16 mouse cellular contexts compared by ENCODE assay signal in the genomic region with DNA sequence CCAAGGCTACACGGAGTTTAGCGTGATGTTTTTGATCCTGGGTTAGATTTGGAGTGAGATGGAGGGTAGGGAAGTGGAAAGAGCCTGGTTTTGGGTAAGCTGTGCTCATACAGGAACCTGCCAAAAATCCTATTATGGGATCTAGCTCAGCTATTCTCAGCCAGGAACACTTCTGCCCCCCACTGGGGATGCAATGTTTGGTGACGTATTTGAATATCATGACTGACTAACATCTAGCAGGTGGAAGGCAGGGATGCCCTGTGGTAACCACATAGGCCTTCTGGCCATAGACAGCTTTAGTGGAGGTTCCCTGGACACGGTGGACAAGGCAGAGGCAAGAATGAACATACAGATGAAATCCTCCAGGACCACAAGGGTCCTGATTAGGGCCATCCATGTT. TPM values are rescaled to one million over a fixed set of nuclear protein-coding genes. Genes with fewer than 3 reads are reported as not detected.
DNase-seq lines count a peak whose midpoint lies in the region; TF ChIP-seq lines count a peak whose summit lies in the region.
"Had no signal": no experiment of that assay in that cellular context is flagged by ENCODE, and none has a peak within 500 bp of the region (broad histone marks: within the 10 kb centered on the region; RNA-seq: fewer than 3 reads in every experiment).

No protein-coding gene starts in this region.

- peaks cover 9% of the 10 kb centered on the region for H3K4me1 ChIP-seq in lung, adult 2 months (ENCODE audit: control insufficient read depth, insufficient read depth, low read length)

- TF ChIP-seq CTCF in lung, adult 2 months (IDR thresholded peaks at IDR 0.05; ENCODE audit: insufficient read depth, low read length), result no peak

- peak; percentile 56 for DNase-seq in cerebellum, adult 11 months
- no peak for DNase-seq in cerebellum, postnatal 4 days (ENCODE audit: low spot score in 2 of 2)
- peak; percentile 65 for DNase-seq in layer of hippocampus, adult 11-12 months (ENCODE audit: low spot score)
- DNase-seq in layer of hippocampus, postnatal 14 days (ENCODE audit: low spot score in 2 of 2), result no peak
- peak; percentile 53 for DNase-seq in lung, postnatal 36 days
- no peak for DNase-seq in lung, adult 2 months
- DNase-seq in cerebellum, postnatal 14 days, result peak; percentile 61
- DNase-seq in neural tube, embryonic 10.5 days (ENCODE audit: extremely low spot score, low spot score), result no peak
- DNase-seq: gastrocnemius, postnatal 14 days; kidney, postnatal 14 days had no signal

- TF ChIP-seq POLR2A in lung, adult 2 months (IDR thresholded peaks at IDR 0.05; ENCODE audit: borderline replicate concordance, extremely low read depth, low read depth, low read length), result no peak

- no peak overlapping the region for H3K4me3 ChIP-seq in lung, adult 2 months (replicated peaks; ENCODE audit: extremely low read depth, low read depth, low read length)
- H3K4me3 ChIP-seq: forebrain, embryonic 13.5 days; heart, embryonic 13.5 days; hindbrain, embryonic 10.5 days; limb, embryonic 10.5 days; neural tube, embryonic 15.5 days had no signal

- WGBS in lung, adult 2 months, result 78% methylated on average over 4 of the region's 4 CpGs

RNA-seq across cellular contexts. Expression of a gene that starts 3.9 kb away (rescaled TPM):
- 10 to 100 TPM; 19.7 to 21.4 TPM for total RNA-seq in layer of hippocampus, postnatal 14 days (2021)
- 9.8 and 12.4 TPM in 2 replicates for polyA plus RNA-seq in lung, adult 2 months (2012; rRNA removed)

RNA-seq across cellular contexts. Expression of a gene that starts 8.1 kb away (rescaled TPM):
- total RNA-seq in layer of hippocampus, postnatal 14 days (2021), result 10 to 100 TPM; 23.6 to 29.5 TPM
- 183 and 195 TPM in 2 replicates for polyA plus RNA-seq in lung, adult 2 months (2012; rRNA removed)
- total RNA-seq: megakaryocyte, adult 5-6 weeks had no signal

RNA-seq across cellular contexts. Expression of a gene that starts 25.0 kb away (rescaled TPM):
- total RNA-seq in layer of hippocampus, postnatal 14 days (2021), result 10 to 100 TPM; 28.3 to 29.3 TPM
- polyA plus RNA-seq in lung, adult 2 months (2012; rRNA removed), result 12.5 and 16.5 TPM in 2 replicates

RNA-seq across cellular contexts. Expression of a gene that starts 30.1 kb away (rescaled TPM):
- total RNA-seq in layer of hippocampus, postnatal 14 days (2021), result not detected
- 1.4 and 2.3 TPM in 2 replicates for polyA plus RNA-seq in lung, adult 2 months (2012; rRNA removed)
- total RNA-seq: megakaryocyte, adult 5-6 weeks had no signal
- polyA plus RNA-seq: forebrain, embryonic 13.5 days; hindbrain, embryonic 10.5 days; limb, embryonic 10.5 days; neural tube, embryonic 15.5 days had no signal

RNA-seq across cellular contexts. Expression of a gene that starts 37.3 kb away (rescaled TPM):
- total RNA-seq in layer of hippocampus, postnatal 14 days (2021), result 10 to 100 TPM; 57.1 to 63.2 TPM
- 77.9 and 85.7 TPM in 2 replicates for polyA plus RNA-seq in lung, adult 2 months (2012; rRNA removed)

Comparison
In these comparisons a context has a peak if more than half of its experiments do, and no peak if none do; other contexts are left out.
1. DNase-seq: peak in cerebellum, adult 11 months (single experiment), layer of hippocampus, adult 11-12 months (single experiment), lung, postnatal 36 days (single experiment) and cerebellum, postnatal 14 days (2 of 2); none in cerebellum, postnatal 4 days (0 of 2), layer of hippocampus, postnatal 14 days (0 of 2), lung, adult 2 months (single experiment) and neural tube, embryonic 10.5 days (single experiment).